Mouse (Mus musculus) liver, postnatal 0 days (tissue): ENCODE results near the gene Rarg.

Experiments used
- CTCF ChIP-seq: sonication (generic); IDR thresholded peaks from 2 replicates; pipeline ENCODE4 v1.5.1; 2016; ENCODE audit warnings: antibody characterized with exemption, low read depth
- EP300 ChIP-seq: IDR thresholded peaks from 2 replicates; pipeline ENCODE4 v1.6.1; 2016; ENCODE audit warnings: antibody characterized with exemption, low read depth, mild to moderate bottlenecking

DNA sequence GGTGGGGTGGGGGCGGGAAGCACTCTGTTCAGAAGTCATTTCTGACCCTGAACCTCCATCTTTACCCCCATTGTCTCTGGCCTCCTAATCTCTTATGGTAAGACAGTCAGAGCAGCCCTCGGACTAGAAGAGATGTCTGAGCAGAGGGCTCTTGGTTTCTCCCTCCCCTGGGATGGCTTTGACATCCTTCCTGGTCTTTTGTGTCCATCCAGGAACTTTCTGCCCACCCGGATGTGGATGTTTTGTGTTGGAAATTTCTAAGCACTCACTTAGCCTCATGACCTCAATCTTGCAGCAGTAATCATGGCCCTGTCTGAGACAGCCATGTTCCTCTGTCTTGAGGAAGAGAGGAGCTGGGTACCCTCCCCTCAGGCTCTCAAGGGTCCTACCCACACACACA lies 14.1 kb upstream of the Rarg start:
- no peak for TF ChIP-seq CTCF
- no peak for TF ChIP-seq EP300
